In genomic region chr9:123107186-123107585, GRCm38 (mm10) we compare ENCODE assay signal across 19 mouse cellular contexts. TPM values are rescaled to one million over a fixed set of nuclear protein-coding genes. Genes with fewer than 3 reads are reported as not detected.
A peak's percentile ranks its signal among the peaks of the same experiment; 100 is the strongest.
DNase-seq lines count a peak whose midpoint lies in the region; ATAC-seq and TF ChIP-seq lines count a peak whose summit lies in the region.
"Had no signal": no experiment of that assay in that cellular context is flagged by ENCODE, and none has a peak within 500 bp of the region (broad histone marks: within the 10 kb centered on the region; RNA-seq: fewer than 3 reads in every experiment).

No protein-coding gene starts in this region.

- peaks cover 12% of the 10 kb centered on the region for H3K36me3 ChIP-seq in kidney, embryonic 16.5 days (ENCODE audit: insufficient read depth, low read length)

- peaks cover 9% of the 10 kb centered on the region for H3K4me1 ChIP-seq in kidney, embryonic 16.5 days (ENCODE audit: insufficient read depth, low read length)

- CTCF ChIA-PET in Patski (lab: Charles Lee): interaction anchor here (1.7 kb wide), 1 partner anchor 16 kb away, joined by 4 read pairs; no protein-coding TSS in a partner anchor

- no peaks in the 10 kb centered on the region for H3K27me3 ChIP-seq in kidney, embryonic 16.5 days (ENCODE audit: insufficient read depth, low read length)
- H3K27me3 ChIP-seq in Patski: no peaks in the 10 kb centered on the region
- H3K27me3 ChIP-seq: embryonic facial prominence, embryonic 15.5 days; limb, embryonic 15.5 days had no signal

- no peak for TF ChIP-seq CTCF in Patski (IDR thresholded peaks at IDR 0.05)

- H3K4me3 ChIP-seq in kidney, embryonic 16.5 days (ENCODE audit: low read length): no peak overlapping the region
- H3K4me3 ChIP-seq: embryonic facial prominence, embryonic 15.5 days; limb, embryonic 15.5 days had no signal

- 95% methylated on average over 4 of the region's 4 CpGs for WGBS in kidney, embryonic 16.5 days

- POLR2A ChIA-PET in Patski (lab: Charles Lee): interaction anchor here (0.7 kb wide), 1 partner anchor 87 kb away, joined by 3 read pairs; no protein-coding TSS in a partner anchor

- H3K9me3 ChIP-seq in kidney, embryonic 16.5 days (ENCODE audit: low read length): no peaks in the 10 kb centered on the region
- H3K9me3 ChIP-seq: embryonic facial prominence, embryonic 15.5 days; limb, embryonic 15.5 days had no signal

- no peak overlapping the region for H3K9ac ChIP-seq in kidney, embryonic 16.5 days (replicated peaks; ENCODE audit: low read length)
- H3K9ac ChIP-seq: embryonic facial prominence, embryonic 15.5 days; limb, embryonic 15.5 days had no signal

- ATAC-seq in kidney, embryonic 16.5 days (ENCODE audit: low FRiP score, low TSS enrichment): 0 out of 2 replicates have a peak, but pooled peaks have one; percentile 79
- ATAC-seq in CD4-positive, CD25-positive, alpha-beta regulatory T cell, adult 4 months: peak; percentile 97
- ATAC-seq in Patski: peak; percentile 100
- peak; percentile 98 for ATAC-seq in inflammation-experienced regulatory T-cells, adult 6 months
- ATAC-seq: forebrain, embryonic 14.5 days; intestine, embryonic 16.5 days had no signal

- H3K4me2 ChIP-seq in kidney, embryonic 16.5 days (replicated peaks; ENCODE audit: low read depth, low read length): no peak overlapping the region
- H3K4me2 ChIP-seq: embryonic facial prominence, embryonic 15.5 days; heart, embryonic 11.5 days; limb, embryonic 15.5 days; midbrain, embryonic 11.5 days had no signal

- no peak for DNase-seq in kidney, adult 8-10 months
- no peak for DNase-seq in Patski (ENCODE audit: low read depth, low spot score)
- no peak for DNase-seq in left cerebral cortex, adult 11 months (ENCODE audit: low spot score)
- no peak for DNase-seq in layer of hippocampus, adult 18-20 months (ENCODE audit: low spot score in 2 of 2)
- DNase-seq: cerebellum, adult 11 months; kidney, postnatal 25 days; lung, postnatal 14 days; right cerebral cortex, postnatal 25 days had no signal

- in situ Hi-C loops in Patski (cut with MboI; ENCODE audit: low pct_unique_long_range_greater_than_20kb): no loop called here

- no peak overlapping the region for H3K27ac ChIP-seq in kidney, embryonic 16.5 days (ENCODE audit: low read length)
- H3K27ac ChIP-seq: embryonic facial prominence, embryonic 15.5 days; limb, embryonic 15.5 days had no signal

RNA-seq across cellular contexts. Expression of gene Zdhhc3, which starts 5.8 kb away (rescaled TPM):
- 69.8 and 73.4 TPM in 2 replicates for polyA plus RNA-seq in kidney, embryonic 16.5 days (2015; fragmentation: Nextera tagmentation; extraction: Ambion mirVana)
- 10 to 100 TPM; 11.5 to 13.1 TPM for polyA plus RNA-seq in CD4-positive, CD25-positive, alpha-beta regulatory T cell, adult 4 months (2017; shearing (Covaris generic))
- 48.3 TPM for polyA plus RNA-seq in Patski (2021)
- 10 to 100 TPM; 11.4 to 18.2 (median 12.4) TPM for polyA plus RNA-seq in inflammation-experienced regulatory T-cells, adult 6 months (2017; shearing (Covaris generic))
- total RNA-seq in layer of hippocampus, adult 18-20 months (2021): 10 to 100 TPM; 57.5 to 62.1 TPM

RNA-seq across cellular contexts. Expression of gene Exosc7, which starts 5.8 kb away (rescaled TPM):
- polyA plus RNA-seq in kidney, embryonic 16.5 days (2015; fragmentation: Nextera tagmentation; extraction: Ambion mirVana): 133 and 137 TPM in 2 replicates
- polyA plus RNA-seq in CD4-positive, CD25-positive, alpha-beta regulatory T cell, adult 4 months (2017; shearing (Covaris generic)): 100 to 1,000 TPM; 105 to 108 TPM
- polyA plus RNA-seq in Patski (2021): 53.2 TPM
- polyA plus RNA-seq in inflammation-experienced regulatory T-cells, adult 6 months (2017; shearing (Covaris generic)): 100 to 1,000 TPM in 2 of 3 experiments, 10 to 100 TPM in 1; 79.7 to 114 (median 101) TPM
- 10 to 100 TPM; 41.1 to 41.9 TPM for total RNA-seq in layer of hippocampus, adult 18-20 months (2021)

RNA-seq across cellular contexts. Expression of gene Clec3b, which starts 43.6 kb away (rescaled TPM):
- polyA plus RNA-seq in kidney, embryonic 16.5 days (2015; fragmentation: Nextera tagmentation; extraction: Ambion mirVana): 0.70 and 0.77 TPM in 2 replicates
- polyA plus RNA-seq in CD4-positive, CD25-positive, alpha-beta regulatory T cell, adult 4 months (2017; shearing (Covaris generic)): not detected
- not detected for polyA plus RNA-seq in Patski (2021)
- under 1 TPM in 1 of 3 experiments, not detected in 2; 0.46 TPM for polyA plus RNA-seq in inflammation-experienced regulatory T-cells, adult 6 months (2017; shearing (Covaris generic))
- 1 to 10 TPM; 1.7 to 2.4 TPM for total RNA-seq in layer of hippocampus, adult 18-20 months (2021)
- total RNA-seq: MEL had no signal
- polyA plus RNA-seq: heart, embryonic 11.5 days; hindbrain, embryonic 11.5 days; midbrain, embryonic 11.5 days had no signal
